Mouse (Mus musculus) granulocyte monocyte progenitor cell, adult 5-6 weeks (primary cell): ENCODE measurements around the gene Iqcb1. TPM values are rescaled to one million over a fixed set of nuclear protein-coding genes. Genes with fewer than 3 reads are reported as not detected.

Experiments
- total RNA-seq, 2 experiments: library from RNA; stranded (forward) in 1 of 2; stranded (reverse) in 1 of 2; fragments of 200-712, 200-1000 nt in 1 of 2; fragments of >200 nt in 1 of 2; fragmentation: Nextera tagmentation in 1 of 2; gene quantifications; 2 replicates each; pipeline ENCODE4 v1.2.3; 2014 to 2017

Iqcb1 gene
- total RNA-seq, 2 experiments from 2014 or later: 10.8 to 13.6 TPM

Other genes with a start within 250 kb of the Iqcb1 start
- gene Cd86, start 162.3 kb upstream of the Iqcb1 start, total RNA-seq (2014; fragmentation: Nextera tagmentation): not detected in 2 replicates
- 0.52 and 3.5 TPM in 2 replicates for gene Cd86, start 162.3 kb upstream of the Iqcb1 start, total RNA-seq (2017)
- not detected in 2 replicates for gene Ildr1, start 134.4 kb upstream of the Iqcb1 start, total RNA-seq (2014; fragmentation: Nextera tagmentation)
- not detected in 2 replicates for gene Ildr1, start 134.4 kb upstream of the Iqcb1 start, total RNA-seq (2017)
- gene Slc15a2, start 43.4 kb upstream of the Iqcb1 start, total RNA-seq (2014; fragmentation: Nextera tagmentation): 5.8 and 9.2 TPM in 2 replicates
- gene Slc15a2, start 43.4 kb upstream of the Iqcb1 start, total RNA-seq (2017): 6.1 and 10.6 TPM in 2 replicates
- gene Eaf2, start 46.6 kb downstream of the Iqcb1 start, total RNA-seq (2014; fragmentation: Nextera tagmentation): 2.8 TPM in 1 of 2 replicates, not detected in the other
- not detected in 2 replicates for gene Eaf2, start 46.6 kb downstream of the Iqcb1 start, total RNA-seq (2017)
- gene Golgb1, start 46.8 kb downstream of the Iqcb1 start, total RNA-seq (2014; fragmentation: Nextera tagmentation): 31.5 and 39.4 TPM in 2 replicates
- gene Golgb1, start 46.8 kb downstream of the Iqcb1 start, total RNA-seq (2017): 32.4 and 59.6 TPM in 2 replicates
- gene Hcls1, start 106.6 kb downstream of the Iqcb1 start, total RNA-seq (2014; fragmentation: Nextera tagmentation): 61.8 and 73.6 TPM in 2 replicates
- 110 and 125 TPM in 2 replicates for gene Hcls1, start 106.6 kb downstream of the Iqcb1 start, total RNA-seq (2017)
- gene Fbxo40, start 162.1 kb downstream of the Iqcb1 start, total RNA-seq (2014; fragmentation: Nextera tagmentation): 0.19 and 0.28 TPM in 2 replicates
- gene Fbxo40, start 162.1 kb downstream of the Iqcb1 start, total RNA-seq (2017): 0.31 and 0.47 TPM in 2 replicates
- 17.9 and 18.0 TPM in 2 replicates for gene Polq, start 183.4 kb downstream of the Iqcb1 start, total RNA-seq (2014; fragmentation: Nextera tagmentation)
- gene Polq, start 183.4 kb downstream of the Iqcb1 start, total RNA-seq (2017): 25.2 and 29.3 TPM in 2 replicates